Mouse (Mus musculus): ENCODE measurements around the gene Creb3l2. TPM values are rescaled to one million over a fixed set of nuclear protein-coding genes. Genes with fewer than 3 reads are reported as not detected.

Gene Creb3l2
- polyA plus RNA-seq (2015; fragmentation: Nextera tagmentation; extraction: Ambion mirVana), result 2.7 TPM in 2 replicates

GRCm38 (mm10) chr6:37442041-37442667, at the start of gene Creb3l2:
TSS of gene Creb3l2 (minus strand) at chr6:37442146.
- Histone ChIP-seq H3K27ac (peak within 1 kb of the TSS; percentile 66), H3K4me1 (replicated peaks) (peaks cover 28% of the 10 kb centered on the region), H3K4me3 (replicated peaks) (peak within 1 kb of the TSS; percentile 83), H3K27me3 (no peaks in the 10 kb centered on the region), H3K9ac (peak within 1 kb of the TSS; percentile 82), H3K9me3 (replicated peaks) (no peaks in the 10 kb centered on the region), H3K36me3 (no peaks in the 10 kb centered on the region), H3K4me2 (peak within 1 kb of the TSS; percentile 89)
- ATAC-seq (ENCODE audit: low read depth) (peak; percentile 98), DNase-seq (peak; percentile 96)
- WGBS (ENCODE audit: insufficient replicate concordance), result under 1% methylated on average over 33 of the region's 33 CpGs

GRCm38 (mm10) chr6:37486502-37486901, 44.6 kb upstream of the Creb3l2 start:
- WGBS (ENCODE audit: insufficient replicate concordance), result 47% methylated on average over 4 of the region's 4 CpGs
- H3K4me1 ChIP-seq (replicated peaks), result peaks cover 6% of the 10 kb centered on the region; the same call in 1 of the 2 replicates
- no peaks in the 10 kb centered on the region for H3K36me3 ChIP-seq
- no peak overlapping the region for H3K4me3 ChIP-seq (replicated peaks)
- no peaks in the 10 kb centered on the region for H3K27me3 ChIP-seq
- no peak overlapping the region for H3K4me2 ChIP-seq
- no peaks in the 10 kb centered on the region for H3K9me3 ChIP-seq (replicated peaks)
- DNase-seq (no peak), ATAC-seq (ENCODE audit: low read depth) (no peak)
- H3K27ac ChIP-seq, result no peak overlapping the region
- no peak overlapping the region for H3K9ac ChIP-seq

GRCm38 (mm10) chr6:37484588-37485070, 42.7 kb upstream of the Creb3l2 start:
- ATAC-seq (ENCODE audit: low read depth) (no peak), DNase-seq (no peak)
- no peak overlapping the region for H3K9ac ChIP-seq
- peaks cover 6% of the 10 kb centered on the region; the same call in 1 of the 2 replicates for H3K4me1 ChIP-seq (replicated peaks)
- no peaks in the 10 kb centered on the region for H3K9me3 ChIP-seq (replicated peaks)
- no peak overlapping the region for H3K4me2 ChIP-seq
- H3K36me3 ChIP-seq, result no peaks in the 10 kb centered on the region
- H3K27me3 ChIP-seq, result no peaks in the 10 kb centered on the region
- WGBS (ENCODE audit: insufficient replicate concordance), result 38% methylated on average over 1 of the region's 1 CpGs
- no peak overlapping the region for H3K27ac ChIP-seq
- no peak overlapping the region for H3K4me3 ChIP-seq (replicated peaks)

DNA sequence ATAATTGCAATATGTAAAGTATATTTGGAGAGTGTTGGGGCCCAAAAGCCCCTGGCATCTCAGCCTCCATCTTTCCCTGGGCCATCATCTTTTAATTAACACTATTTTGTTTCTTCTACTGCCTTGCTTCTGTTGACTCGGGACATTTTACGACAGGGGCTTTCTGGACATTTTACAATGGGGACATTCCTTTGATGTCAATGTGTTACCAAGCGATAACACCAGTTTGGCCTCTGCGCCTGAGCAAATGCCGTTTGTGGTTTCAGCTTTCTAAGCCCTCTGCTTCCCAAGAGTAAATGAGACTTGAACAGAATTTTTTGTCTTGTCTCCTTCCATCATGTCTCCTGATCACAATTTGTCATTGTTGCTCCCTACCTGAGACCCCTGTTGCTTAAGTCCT, 41.3 kb upstream of the Creb3l2 start:
- Histone ChIP-seq H3K9ac (no peak overlapping the region), H3K36me3 (no peaks in the 10 kb centered on the region), H3K27me3 (no peaks in the 10 kb centered on the region), H3K4me2 (peak overlapping the region; percentile 23; the same call in 1 of the 2 replicates), H3K27ac (no peak overlapping the region), H3K9me3 (replicated peaks) (no peaks in the 10 kb centered on the region), H3K4me3 (replicated peaks) (no peak overlapping the region), H3K4me1 (replicated peaks) (peaks cover 12% of the 10 kb centered on the region)
- DNase-seq (peak; percentile 8), ATAC-seq (ENCODE audit: low read depth) (no peak)
- 21% methylated on average over 5 of the region's 5 CpGs for WGBS (ENCODE audit: insufficient replicate concordance)

DNA sequence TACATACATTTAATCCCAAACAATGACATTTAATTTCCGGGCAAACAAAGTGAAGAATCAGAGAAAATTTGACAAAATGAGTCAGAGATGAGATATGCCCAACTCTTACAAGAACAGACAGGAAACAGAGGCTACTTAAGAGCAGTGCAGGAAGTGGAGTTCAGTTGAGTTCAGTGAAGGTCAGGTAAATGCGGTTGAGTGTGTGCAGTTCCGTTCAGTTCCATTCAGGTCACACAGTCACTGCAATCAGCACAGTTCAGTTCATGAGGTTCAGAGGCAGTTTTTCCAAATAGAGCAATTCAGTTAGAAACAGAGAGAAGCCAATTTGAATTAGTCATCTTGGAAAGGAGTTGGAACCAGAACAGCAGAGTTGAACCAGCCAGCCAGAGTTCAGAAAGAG, 39.2 kb upstream of the Creb3l2 start:
- DNase-seq (no peak), ATAC-seq (ENCODE audit: low read depth) (no peak)
- no peak overlapping the region for H3K4me2 ChIP-seq
- 63% methylated on average over 3 of the region's 3 CpGs for WGBS (ENCODE audit: insufficient replicate concordance)
- H3K4me3 ChIP-seq (replicated peaks), result no peak overlapping the region
- H3K27me3 ChIP-seq, result no peaks in the 10 kb centered on the region
- no peak overlapping the region for H3K9ac ChIP-seq
- no peak overlapping the region for H3K27ac ChIP-seq
- H3K4me1 ChIP-seq (replicated peaks), result peaks cover 13% of the 10 kb centered on the region
- H3K36me3 ChIP-seq, result no peaks in the 10 kb centered on the region
- H3K9me3 ChIP-seq (replicated peaks), result no peaks in the 10 kb centered on the region

DNA sequence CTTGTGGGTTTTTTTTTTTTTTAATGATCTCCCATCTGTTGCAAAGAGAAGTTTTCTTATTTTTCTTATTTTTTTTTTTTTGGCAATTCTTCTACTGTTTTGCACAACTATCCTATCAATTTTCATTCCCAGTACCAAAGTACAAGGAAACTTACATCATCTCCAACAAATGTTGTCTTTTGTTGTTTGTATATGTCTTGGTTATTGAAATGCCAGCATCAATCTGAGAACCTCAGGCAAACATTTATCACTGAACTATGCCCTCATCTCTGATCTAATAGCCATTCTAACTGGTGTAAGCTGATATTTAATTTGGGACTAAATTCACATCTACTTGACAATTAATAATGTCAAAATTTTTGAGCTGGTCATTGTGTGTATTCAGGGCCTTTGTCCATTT, 38.1 kb upstream of the Creb3l2 start:
- H3K9me3 ChIP-seq (replicated peaks), result no peaks in the 10 kb centered on the region
- no peak overlapping the region for H3K27ac ChIP-seq
- no peak overlapping the region for H3K9ac ChIP-seq
- no peak overlapping the region for H3K4me3 ChIP-seq (replicated peaks)
- peaks cover 13% of the 10 kb centered on the region for H3K4me1 ChIP-seq (replicated peaks)
- H3K36me3 ChIP-seq, result no peaks in the 10 kb centered on the region
- no peak for ATAC-seq (ENCODE audit: low read depth)
- H3K27me3 ChIP-seq, result no peaks in the 10 kb centered on the region
- H3K4me2 ChIP-seq, result no peak overlapping the region
- DNase-seq, result no peak

DNA sequence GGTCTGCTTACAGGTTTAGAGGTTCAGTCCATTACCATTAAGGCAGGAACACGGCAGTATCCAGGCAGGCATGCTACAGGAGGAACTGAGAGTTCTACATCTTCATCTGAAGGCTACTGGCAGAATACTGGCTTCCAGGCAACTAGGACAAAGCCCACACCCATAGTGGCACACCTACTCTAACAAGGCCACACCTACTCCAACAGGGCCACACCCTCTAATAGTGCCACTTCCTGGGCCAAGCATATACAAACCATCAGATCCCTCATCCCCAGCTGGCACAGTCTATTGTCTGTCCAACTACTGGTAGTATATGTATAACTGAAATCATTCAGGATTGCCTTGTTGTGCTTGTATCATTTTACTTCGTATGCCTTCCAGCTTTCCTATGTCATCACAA, 36.5 kb upstream of the Creb3l2 start:
- Histone ChIP-seq H3K27me3 (no peaks in the 10 kb centered on the region), H3K9me3 (replicated peaks) (no peaks in the 10 kb centered on the region), H3K4me3 (replicated peaks) (no peak overlapping the region), H3K4me2 (no peak overlapping the region), H3K9ac (no peak overlapping the region), H3K36me3 (no peaks in the 10 kb centered on the region), H3K27ac (no peak overlapping the region), H3K4me1 (replicated peaks) (peaks cover 18% of the 10 kb centered on the region)
- ATAC-seq (ENCODE audit: low read depth) (peak; percentile 68), DNase-seq (no peak)
- 73% methylated on average over 2 of the region's 2 CpGs for WGBS (ENCODE audit: insufficient replicate concordance)

DNA sequence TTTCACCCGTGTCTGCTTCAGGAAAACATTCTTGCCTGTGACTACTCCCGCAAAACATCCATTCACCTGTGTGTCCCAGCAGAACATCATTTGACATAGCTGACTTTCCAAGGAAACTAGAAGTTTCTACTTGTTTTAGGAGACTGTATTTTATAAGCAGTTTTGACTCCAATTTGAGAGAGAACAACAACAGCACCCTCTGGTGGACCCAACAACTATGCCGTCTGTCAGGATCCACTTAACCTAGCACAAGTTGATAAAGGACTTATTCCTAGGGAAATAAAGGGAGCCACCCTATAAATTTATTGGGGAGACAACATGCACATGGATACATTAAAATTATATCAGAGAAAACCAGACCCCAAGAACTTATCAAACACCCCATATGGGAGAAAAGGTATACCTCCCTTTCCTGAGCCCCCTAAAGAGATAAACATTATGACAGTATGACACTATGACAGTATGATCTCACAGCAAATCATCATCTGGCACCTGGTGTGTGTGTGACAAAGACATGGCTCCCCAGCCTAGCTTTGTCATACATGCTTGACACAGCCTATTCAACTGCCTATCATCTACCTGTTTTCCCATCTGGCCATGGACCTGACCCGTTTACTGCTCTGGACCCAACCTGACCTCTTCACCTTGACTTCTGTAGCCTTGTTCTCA, 31.9 kb upstream of the Creb3l2 start:
- Histone ChIP-seq H3K4me3 (replicated peaks) (no peak overlapping the region), H3K9me3 (replicated peaks) (no peaks in the 10 kb centered on the region), H3K9ac (no peak overlapping the region), H3K27ac (no peak overlapping the region), H3K36me3 (no peaks in the 10 kb centered on the region), H3K27me3 (no peaks in the 10 kb centered on the region), H3K4me2 (no peak overlapping the region), H3K4me1 (replicated peaks) (peaks cover 12% of the 10 kb centered on the region)
- DNase-seq (no peak), ATAC-seq (ENCODE audit: low read depth) (peak; percentile 62; the same call in 1 of the 2 replicates)
- 76% methylated on average over 4 of the region's 4 CpGs for WGBS (ENCODE audit: insufficient replicate concordance)

- Histone ChIP-seq H3K4me1 (replicated peaks) (peaks cover 5% of the 10 kb centered on the region; the same call in 1 of the 2 replicates), H3K4me3 (replicated peaks) (no peak overlapping the region), H3K9ac (no peak overlapping the region), H3K4me2 (no peak overlapping the region), H3K36me3 (no peaks in the 10 kb centered on the region), H3K27me3 (no peaks in the 10 kb centered on the region), H3K9me3 (replicated peaks) (no peaks in the 10 kb centered on the region), H3K27ac (no peak overlapping the region)
- ATAC-seq (ENCODE audit: low read depth), result no peak
- WGBS (ENCODE audit: insufficient replicate concordance), result 52% methylated on average over 4 of the region's 4 CpGs
- no peak for DNase-seq
These were observed 28.3 kb upstream of the Creb3l2 start for GRCm38 (mm10) chr6:37470216-37470615.

- Histone ChIP-seq H3K4me1 (replicated peaks) (peaks cover 8% of the 10 kb centered on the region), H3K4me3 (replicated peaks) (no peak overlapping the region), H3K27me3 (no peaks in the 10 kb centered on the region), H3K4me2 (no peak overlapping the region), H3K9ac (no peak overlapping the region), H3K36me3 (no peaks in the 10 kb centered on the region), H3K9me3 (replicated peaks) (no peaks in the 10 kb centered on the region), H3K27ac (no peak overlapping the region)
- DNase-seq (no peak), ATAC-seq (ENCODE audit: low read depth) (no peak)
- 67% methylated on average over 5 of the region's 5 CpGs for WGBS (ENCODE audit: insufficient replicate concordance)
These were observed 23.9 kb upstream of the Creb3l2 start for GRCm38 (mm10) chr6:37465847-37466246.

DNA sequence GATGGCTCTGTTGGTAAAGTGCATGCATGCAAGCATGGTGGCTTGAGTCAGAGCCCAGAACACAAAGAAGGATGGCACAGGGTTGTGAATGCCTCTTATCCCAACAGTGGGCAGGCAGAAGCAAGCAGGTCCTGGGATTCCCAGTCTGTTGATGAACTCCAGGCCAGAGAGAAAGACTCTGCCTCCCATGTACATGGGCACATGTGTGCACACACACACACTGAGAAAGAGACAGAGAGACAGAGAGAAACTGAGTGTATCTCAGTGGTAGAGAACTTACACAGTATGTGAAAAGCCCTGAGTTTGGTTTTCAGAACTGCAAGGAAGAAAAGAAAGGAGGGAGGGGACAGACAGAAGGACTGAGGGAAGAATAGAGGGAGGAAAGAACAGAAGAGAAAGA, 23.4 kb upstream of the Creb3l2 start:
- no peak overlapping the region for H3K9ac ChIP-seq
- H3K4me3 ChIP-seq (replicated peaks), result no peak overlapping the region
- no peaks in the 10 kb centered on the region for H3K36me3 ChIP-seq
- H3K4me2 ChIP-seq, result no peak overlapping the region
- H3K27ac ChIP-seq, result no peak overlapping the region
- H3K9me3 ChIP-seq (replicated peaks), result no peaks in the 10 kb centered on the region
- no peaks in the 10 kb centered on the region for H3K27me3 ChIP-seq
- H3K4me1 ChIP-seq (replicated peaks), result peaks cover 8% of the 10 kb centered on the region
- ATAC-seq (ENCODE audit: low read depth) (no peak), DNase-seq (no peak)

DNA sequence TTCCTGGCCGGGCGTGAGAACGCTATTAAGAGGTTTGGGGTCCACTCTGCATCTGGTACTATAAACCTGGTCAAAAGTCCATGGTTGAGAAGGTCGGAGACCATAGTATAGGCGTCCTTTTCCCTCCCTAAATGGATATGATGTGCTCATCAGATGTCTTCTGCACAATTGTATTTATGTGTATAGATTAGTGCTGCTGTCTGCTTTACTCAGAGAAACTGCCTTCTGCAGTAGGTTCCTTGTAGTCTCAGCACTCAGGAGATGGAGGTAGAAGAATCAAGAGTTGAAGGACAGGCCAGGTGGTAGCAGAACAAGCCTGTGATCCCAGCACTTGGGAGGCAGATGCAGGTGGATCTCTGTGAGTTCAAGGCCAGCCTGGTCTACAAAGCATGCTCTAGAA, 22.6 kb upstream of the Creb3l2 start:
- Histone ChIP-seq H3K4me3 (replicated peaks) (peak overlapping the region; percentile 52), H3K27ac (no peak overlapping the region; the same call in 1 of the 2 replicates), H3K9ac (peak overlapping the region; percentile 42; the same call in 1 of the 2 replicates), H3K4me2 (peak overlapping the region; percentile 64), H3K4me1 (replicated peaks) (peaks cover 8% of the 10 kb centered on the region), H3K27me3 (no peaks in the 10 kb centered on the region), H3K36me3 (no peaks in the 10 kb centered on the region), H3K9me3 (replicated peaks) (no peaks in the 10 kb centered on the region)
- 0 out of 2 replicates have a peak, but pooled peaks have one; percentile 35 for ATAC-seq (ENCODE audit: low read depth)
- WGBS (ENCODE audit: insufficient replicate concordance), result 4% methylated on average over 5 of the region's 5 CpGs
- no peak for DNase-seq
